ENCODE assay signal across 8 mouse cellular contexts in the genomic region with DNA sequence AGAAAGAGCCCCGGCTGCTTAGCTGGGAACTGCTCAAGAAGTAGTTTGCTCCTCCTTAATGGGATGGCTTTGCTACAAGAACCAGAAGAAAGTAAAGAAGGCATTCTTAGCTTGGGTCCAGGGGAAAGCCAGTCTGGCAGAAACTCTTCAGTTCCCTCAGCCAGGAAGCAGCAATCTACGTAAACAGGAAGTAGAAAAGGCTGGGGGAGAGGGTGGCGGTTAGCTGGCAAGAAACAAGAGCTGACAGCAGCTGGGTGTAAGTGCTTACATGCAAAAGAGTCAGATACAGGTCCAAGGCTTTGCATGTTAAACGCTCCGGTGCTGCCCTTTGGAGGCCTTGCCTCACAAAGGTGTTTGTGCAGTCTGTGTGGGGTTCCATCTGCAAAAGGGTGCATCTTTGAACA. TPM values are rescaled to one million over a fixed set of nuclear protein-coding genes. Genes with fewer than 3 reads are reported as not detected.
DNase-seq lines count a peak whose midpoint lies in the region; ATAC-seq and TF ChIP-seq lines count a peak whose summit lies in the region.

No protein-coding gene starts in this region.

- H3K9ac ChIP-seq in intestine, postnatal 0 days (ENCODE audit: low read depth, low read length) = no peak overlapping the region

- no peaks in the 10 kb centered on the region for H3K36me3 ChIP-seq in intestine, postnatal 0 days (ENCODE audit: control insufficient read depth, insufficient read depth)

- no peak overlapping the region for H3K4me2 ChIP-seq in intestine, postnatal 0 days (replicated peaks; ENCODE audit: low read depth)

- no peaks in the 10 kb centered on the region for H3K9me3 ChIP-seq in intestine, postnatal 0 days (ENCODE audit: control insufficient read depth)

- whole genome bisulfite sequencing in intestine, postnatal 0 days = 44% methylated on average over 5 of the region's 5 CpGs

- peak overlapping the region; percentile 10; the same call in 1 of the 2 replicates for H3K27ac ChIP-seq in intestine, postnatal 0 days (ENCODE audit: low read depth, low read length)

- no peak overlapping the region for H3K4me3 ChIP-seq in intestine, postnatal 0 days (ENCODE audit: low read depth, low read length)

- H3K27me3 ChIP-seq in intestine, postnatal 0 days (replicated peaks; ENCODE audit: control insufficient read depth, insufficient read depth, low read length) = no peaks in the 10 kb centered on the region

- ATAC-seq in intestine, postnatal 0 days = no peak

- H3K4me1 ChIP-seq in intestine, postnatal 0 days (replicated peaks; ENCODE audit: control insufficient read depth, insufficient read depth, low read length) = no peaks in the 10 kb centered on the region

- TF ChIP-seq CTCF in intestine, postnatal 0 days (IDR thresholded peaks at IDR 0.05; ENCODE audit: low read depth) = no peak

- peak; percentile 26 for DNase-seq in adrenal gland, adult 2 months
- DNase-seq in adrenal gland, adult 8-10 months = no peak
- peak; percentile 72 to 80 for DNase-seq in CD8-positive naive resting alpha-beta T cell, adult 2 months (ENCODE audit: low read depth in 2 of 2, low spot score in 2 of 2)
- DNase-seq in gastrocnemius, adult 18-20 months (ENCODE audit: low spot score) = peak; percentile 39
- DNase-seq in lung, postnatal 36 days = peak; percentile 82
- DNase-seq in thymus, adult 18-20 months = peak; percentile 78 to 88
- DNase-seq in cerebellum, adult 8-10 months = no peak

RNA-seq across cellular contexts. Expression of gene Psma1, which starts 41.5 kb away (rescaled TPM):
- total RNA-seq in adrenal gland, adult 2 months (2021) = 100 to 1,000 TPM; 159 to 179 TPM
- 26.2 and 30.9 TPM in 2 replicates for polyA plus RNA-seq in adrenal gland, adult 2 months (2012; rRNA removed)
- 100 to 1,000 TPM; 141 to 160 (median 152) TPM for total RNA-seq in adrenal gland, adult 8-10 months (2022)
- 100 to 1,000 TPM in 1 of 2 experiments, 10 to 100 TPM in 1; 97.6 to 106 TPM for total RNA-seq in gastrocnemius, adult 18-20 months (2021)
- polyA plus RNA-seq in intestine, postnatal 0 days (2015; fragmentation: Nextera tagmentation; extraction: Ambion mirVana) = 205 and 212 TPM in 2 replicates

Comparison
In these comparisons a context has a peak if more than half of its experiments do, and no peak if none do; other contexts are left out.
1. DNase-seq: peak in adrenal gland, adult 2 months (single experiment), CD8-positive naive resting alpha-beta T cell, adult 2 months (2 of 2), gastrocnemius, adult 18-20 months (single experiment), lung, postnatal 36 days (single experiment) and thymus, adult 18-20 months (2 of 2); none in adrenal gland, adult 8-10 months (single experiment) and cerebellum, adult 8-10 months (single experiment).